Mouse (Mus musculus) CD8-positive naive resting alpha-beta T cell, adult 2 months (primary cell): ENCODE results near the gene Ninj2.

ENCODE experiments used
- DNase-seq, 2 experiments: peaks; one replicate each; pipeline ENCODE4 v3.0.0; 2022; ENCODE audit warnings: low read depth in 2 of 2, low spot score in 2 of 2

Ninj2 gene

GRCm38 (mm10) chr6:120126456-120126855 is 33.3 kb downstream of the Ninj2 start:
- DNase-seq, result no peak

GRCm38 (mm10) chr6:120127321-120127720 is 34.2 kb downstream of the Ninj2 start:
- DNase-seq, result no peak

GRCm38 (mm10) chr6:120134748-120135147 is 41.6 kb downstream of the Ninj2 start:
- no peak for DNase-seq

GRCm38 (mm10) chr6:120145439-120145838 is 52.3 kb downstream of the Ninj2 start:
- no peak for DNase-seq

GRCm38 (mm10) chr6:120146676-120147075 is 53.5 kb downstream of the Ninj2 start:
- no peak for DNase-seq

- no peak for DNase-seq
Observed at GRCm38 (mm10) chr6:120147411-120147810, 54.3 kb downstream of the Ninj2 start.

GRCm38 (mm10) chr6:120148716-120149392 is 55.7 kb downstream of the Ninj2 start:
- no peak for DNase-seq

GRCm38 (mm10) chr6:120149458-120150120 is 56.4 kb downstream of the Ninj2 start:
- DNase-seq, result no peak

GRCm38 (mm10) chr6:120150206-120150605 is 57.1 kb downstream of the Ninj2 start:
- DNase-seq, result no peak

- DNase-seq, result no peak
Observed at GRCm38 (mm10) chr6:120151616-120152053, 58.5 kb downstream of the Ninj2 start.

- no peak for DNase-seq
Observed at GRCm38 (mm10) chr6:120152739-120153696, 59.9 kb downstream of the Ninj2 start.

GRCm38 (mm10) chr6:120154526-120155309 is 61.6 kb downstream of the Ninj2 start:
- DNase-seq, result no peak

GRCm38 (mm10) chr6:120155510-120155909 is 62.4 kb downstream of the Ninj2 start:
- DNase-seq, result no peak

GRCm38 (mm10) chr6:120157479-120157878 is 64.3 kb downstream of the Ninj2 start:
- DNase-seq, result no peak

GRCm38 (mm10) chr6:120159133-120159901 is 66.2 kb downstream of the Ninj2 start:
- DNase-seq, result no peak

GRCm38 (mm10) chr6:120162928-120163327 is 69.8 kb downstream of the Ninj2 start:
- DNase-seq, result no peak

GRCm38 (mm10) chr6:120164765-120165164 is 71.6 kb downstream of the Ninj2 start:
- DNase-seq, result no peak

GRCm38 (mm10) chr6:120167574-120167973 is 74.4 kb downstream of the Ninj2 start:
- no peak for DNase-seq

- no peak for DNase-seq
Observed at GRCm38 (mm10) chr6:120172294-120173017, 79.3 kb downstream of the Ninj2 start.
